Mouse (Mus musculus) kidney, postnatal 10 days (tissue): ENCODE data around the gene Tyms.
A peak's percentile ranks its signal among the peaks of the same experiment; 100 is the strongest.

Experiments used
- DNase-seq: peaks from one replicate; pipeline ENCODE4 v3.0.0; 2021; ENCODE audit warnings: mixed read lengths

Tyms gene

GRCm38 (mm10) chr5:30072825-30073821, at the start of gene Tyms:
Gene Tyms (minus strand): TSS chr5:30073617.
- DNase-seq, result peak; percentile 91

- no peak for DNase-seq
Observed at GRCm38 (mm10) chr5:30122481-30122880, 49.1 kb upstream of the Tyms start.

- DNase-seq, result no peak
Observed at GRCm38 (mm10) chr5:30120106-30120505, 46.7 kb upstream of the Tyms start.

DNA sequence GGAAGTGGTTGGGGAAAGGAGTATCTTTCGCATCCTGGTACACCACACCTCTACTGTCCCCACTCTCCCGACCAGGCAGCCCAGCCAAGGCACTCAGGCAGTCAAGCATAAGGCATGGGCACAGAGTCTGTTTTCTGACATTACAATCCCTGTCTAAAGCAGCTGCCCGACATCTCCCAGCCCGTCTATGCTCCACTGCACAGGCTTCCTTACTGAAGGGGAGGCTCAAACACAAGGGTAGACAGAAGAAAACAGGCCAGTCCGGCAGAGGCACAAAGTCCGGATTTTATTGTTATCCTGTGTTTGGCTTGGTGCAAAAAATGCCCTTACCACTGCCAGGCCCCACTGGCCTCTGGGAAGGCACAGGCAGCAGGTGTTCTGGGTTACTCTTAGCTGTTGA, 45.7 kb upstream of the Tyms start:
- no peak for DNase-seq

DNA sequence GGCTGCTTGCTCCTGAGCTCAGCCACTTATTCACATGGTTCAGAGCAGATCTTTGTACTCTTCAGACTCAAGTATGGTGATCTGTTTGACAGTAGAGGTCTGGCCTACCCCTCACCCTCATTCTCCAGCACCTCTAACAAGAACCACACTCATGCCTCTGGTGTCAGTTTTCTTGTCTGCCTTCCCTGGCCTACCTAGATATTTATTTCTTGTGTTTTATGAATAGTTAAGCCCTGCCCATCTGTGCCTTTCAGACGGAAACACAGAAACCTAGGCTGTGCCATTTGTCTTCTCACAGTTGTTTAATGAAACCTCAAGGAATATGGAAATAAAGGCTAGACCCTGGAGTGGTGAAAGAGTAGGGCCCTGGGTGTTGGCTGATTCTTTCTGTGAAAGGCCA, 44.6 kb upstream of the Tyms start:
- DNase-seq, result no peak

DNA sequence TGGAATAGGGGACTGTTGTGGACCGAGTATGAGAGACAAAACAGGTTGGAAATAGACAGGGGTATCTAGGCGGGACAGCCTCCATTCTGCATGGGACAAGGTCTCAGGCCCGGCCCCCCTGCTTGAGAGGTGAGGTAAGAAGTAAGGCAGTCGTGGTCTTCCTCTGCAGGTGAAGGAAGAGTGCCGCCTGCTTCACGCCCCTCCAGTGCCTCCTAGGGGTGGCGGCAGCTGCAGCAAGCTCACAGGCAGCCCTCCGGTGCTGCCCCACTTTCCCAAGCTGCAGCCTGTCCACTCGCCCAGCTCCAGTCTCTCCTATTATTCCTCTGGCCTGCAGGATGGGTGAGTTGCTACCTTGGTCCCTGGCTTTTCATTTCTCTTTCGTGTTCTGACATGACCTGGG, 42.3 kb upstream of the Tyms start:
- no peak for DNase-seq

DNA sequence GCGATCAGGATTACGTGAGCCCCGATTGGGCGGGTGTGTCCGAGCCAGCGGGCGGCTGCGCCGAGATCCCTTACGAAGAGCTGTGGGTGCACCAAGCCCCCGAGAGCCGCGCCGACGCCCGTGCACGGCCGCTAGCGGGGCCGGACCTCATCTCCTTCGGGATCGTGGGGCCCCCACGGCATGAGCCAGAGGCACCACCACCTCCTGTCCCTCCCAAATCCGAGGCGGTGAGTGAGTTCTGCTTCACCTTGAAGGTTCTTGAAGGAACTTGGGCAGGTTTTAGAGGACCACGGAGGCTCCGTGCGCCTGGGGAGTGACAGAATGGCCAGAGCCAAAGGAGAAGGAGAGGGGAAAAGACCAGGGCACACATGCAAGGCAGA, 41.3 kb upstream of the Tyms start:
- DNase-seq, result no peak

GRCm38 (mm10) chr5:30113881-30114760, 40.7 kb upstream of the Tyms start:
- peak; percentile 90 for DNase-seq

DNA sequence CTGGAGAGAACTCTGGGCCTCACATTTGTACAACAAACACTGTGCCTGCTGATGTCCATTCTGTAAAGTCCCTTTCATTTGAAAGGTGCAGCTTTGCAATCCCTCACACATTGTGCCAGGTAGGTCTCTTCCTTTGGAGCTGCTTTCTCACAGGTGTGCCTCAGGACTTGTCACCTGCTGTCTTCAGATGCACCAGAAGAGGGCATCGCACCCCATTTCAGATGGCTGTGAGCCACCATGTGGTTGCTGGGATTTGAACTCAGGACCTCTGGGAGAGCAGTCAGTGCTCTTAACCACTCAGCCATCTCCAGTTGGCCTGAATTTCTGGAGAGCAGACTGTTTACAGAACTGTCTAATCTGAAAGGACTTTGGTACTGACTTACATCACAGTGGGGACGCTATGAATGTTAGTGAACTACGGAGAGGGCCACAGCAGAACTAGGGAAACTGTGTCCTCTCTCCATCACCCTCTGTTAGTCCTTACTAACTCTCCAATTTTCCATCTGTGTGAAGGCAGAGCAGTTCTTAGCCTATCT, 39.2 kb upstream of the Tyms start:
- no peak for DNase-seq

DNA sequence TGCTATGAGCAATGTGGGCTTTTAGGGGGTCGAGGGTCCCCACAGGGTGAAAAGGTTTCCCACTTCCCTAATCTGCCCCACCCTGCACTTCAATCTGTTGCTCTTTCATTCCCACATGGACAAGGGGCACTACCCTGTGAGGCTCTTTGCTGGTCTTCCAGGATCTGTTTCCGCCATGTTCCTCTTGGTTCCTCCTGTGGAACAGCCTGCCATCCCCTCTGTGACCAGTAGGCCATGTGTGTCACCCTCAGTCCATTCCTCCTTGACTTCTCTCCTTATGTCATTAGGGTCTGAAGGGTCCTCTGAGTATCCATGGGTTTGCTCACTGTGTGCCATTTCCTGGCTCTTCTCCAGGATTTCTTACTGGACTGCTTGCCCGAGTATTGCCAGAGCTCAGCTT, 38.4 kb upstream of the Tyms start:
- DNase-seq, result no peak

GRCm38 (mm10) chr5:30111126-30111525, 37.7 kb upstream of the Tyms start:
- peak; percentile 74 for DNase-seq

DNA sequence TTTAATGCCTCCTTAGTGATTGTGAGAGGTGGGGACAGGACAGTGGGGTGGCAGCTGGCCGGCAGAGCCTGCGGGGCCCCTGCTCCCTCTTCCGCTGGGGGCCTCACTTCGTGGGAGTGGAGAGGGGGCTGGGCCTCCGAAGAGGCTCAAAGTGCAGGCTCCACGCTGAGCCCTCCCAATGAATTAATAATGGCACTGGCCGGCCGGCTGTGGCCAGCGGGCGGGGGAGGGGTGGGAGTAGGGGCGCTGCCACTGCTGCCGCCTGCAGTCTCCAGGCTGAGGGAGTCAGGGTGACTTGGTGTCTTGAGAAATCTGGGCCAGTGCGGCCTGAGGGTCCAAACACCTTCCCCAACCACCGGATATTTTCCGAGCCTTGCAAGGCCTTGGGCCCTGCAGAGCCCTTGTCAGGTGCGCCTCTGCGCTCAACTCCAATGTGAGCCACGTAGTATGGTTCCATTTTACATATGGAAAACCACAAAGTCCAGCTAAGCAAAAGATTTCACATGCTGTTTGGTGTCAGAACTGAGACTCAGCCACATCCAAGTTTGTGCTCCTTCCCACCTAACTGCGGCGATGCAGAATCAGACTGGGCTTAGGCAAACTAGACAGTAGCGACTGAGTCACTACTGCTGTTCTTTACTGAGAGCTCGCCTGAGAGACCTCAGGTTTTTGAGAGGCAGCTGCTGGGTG, 37.1 kb upstream of the Tyms start:
- DNase-seq, result peak; percentile 44

- no peak for DNase-seq
Observed at GRCm38 (mm10) chr5:30109899-30110298, 36.5 kb upstream of the Tyms start.

DNA sequence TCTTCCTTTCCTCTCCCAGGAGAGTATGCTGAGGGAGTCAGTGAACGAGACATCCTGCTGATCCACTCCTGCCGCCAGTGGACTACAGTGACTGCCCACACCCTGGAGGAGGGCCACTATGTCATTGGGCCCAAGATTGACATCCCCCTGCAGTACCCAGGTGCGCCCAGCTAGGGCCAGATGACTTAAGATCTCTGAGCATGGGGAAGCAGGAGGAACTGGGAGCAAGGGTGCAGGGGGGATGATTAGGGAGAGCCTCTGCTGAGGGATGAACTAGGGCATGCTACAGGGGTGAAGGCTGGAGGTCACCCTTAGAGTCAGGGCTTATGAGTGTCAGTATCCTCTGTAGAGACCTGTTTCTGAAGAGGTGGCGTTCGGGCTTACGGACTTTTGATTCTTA, 34.8 kb upstream of the Tyms start:
- no peak for DNase-seq

DNA sequence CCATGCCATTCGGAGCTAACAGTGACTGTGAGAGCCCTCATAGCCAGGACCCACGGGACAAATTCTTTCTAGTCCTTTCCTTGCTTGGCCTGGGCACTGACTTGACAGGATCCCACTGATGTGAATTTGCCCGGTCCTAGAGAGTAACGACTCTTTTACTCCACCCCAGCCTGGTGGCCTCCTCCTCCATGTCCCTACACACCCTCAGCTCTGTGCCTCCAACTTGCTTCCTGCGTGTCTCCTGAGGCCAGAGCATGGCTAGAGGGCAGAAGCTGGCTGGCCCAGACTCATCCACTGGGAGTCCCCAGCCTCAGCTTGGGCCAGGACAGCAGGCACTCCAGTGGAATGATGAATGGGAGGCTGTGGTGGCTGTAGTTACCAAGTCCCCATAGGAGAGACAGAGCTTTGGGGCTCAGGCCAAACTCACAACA, 34.2 kb upstream of the Tyms start:
- no peak for DNase-seq

- no peak for DNase-seq
Observed at GRCm38 (mm10) chr5:30107186-30107585, 33.8 kb upstream of the Tyms start.

DNA sequence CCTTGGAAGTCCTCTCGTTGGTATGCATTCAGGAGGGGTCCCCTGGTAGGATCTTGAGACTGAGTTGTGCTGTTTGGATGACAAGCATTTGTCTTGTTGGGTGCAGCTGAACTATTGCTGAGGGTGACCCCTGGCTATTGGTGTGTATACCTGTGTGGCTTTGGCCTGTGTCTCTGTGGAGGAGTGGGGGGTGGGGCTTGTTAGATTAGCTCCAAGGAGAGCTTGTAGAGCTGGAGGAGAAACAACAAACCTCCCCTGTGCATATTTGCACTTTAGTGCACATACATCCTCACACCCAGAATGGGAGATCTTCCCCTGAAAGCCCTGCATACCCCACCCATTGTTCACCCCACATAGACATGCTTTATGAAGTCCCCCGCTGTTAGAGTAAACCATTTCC, 33.3 kb upstream of the Tyms start:
- no peak for DNase-seq

DNA sequence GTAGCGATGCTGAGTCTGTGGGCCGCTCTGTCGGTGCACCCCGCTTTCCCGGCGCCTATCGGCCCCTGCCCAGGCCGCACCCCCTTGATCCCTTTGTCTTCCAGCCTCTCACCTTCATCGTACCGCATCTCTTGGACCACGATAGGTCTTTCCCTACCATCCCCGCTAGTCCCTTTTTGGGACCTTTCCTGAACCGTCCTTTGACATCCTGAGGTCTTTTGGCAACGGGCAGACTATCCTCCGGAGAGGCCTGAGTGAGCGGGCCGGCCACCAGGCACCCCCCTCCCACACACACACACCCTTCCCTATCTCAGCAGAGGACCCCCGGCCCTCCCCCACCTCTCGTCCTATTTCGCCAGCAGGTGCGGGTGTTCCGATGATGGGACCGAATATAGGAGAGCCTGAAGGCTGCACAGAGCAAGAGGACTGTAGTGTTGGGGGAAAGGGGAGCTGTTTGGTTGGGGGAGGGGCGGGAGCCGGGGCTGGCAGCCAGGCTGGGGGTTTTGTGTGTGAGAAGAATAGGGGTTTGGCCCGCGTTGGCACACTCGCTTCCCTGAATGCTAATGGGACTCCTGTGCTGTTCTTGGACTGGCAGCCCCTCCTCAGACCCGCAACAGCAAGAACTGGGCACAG, 32.4 kb upstream of the Tyms start, which contains the start of gene 3110082J24Rik:
TSS of gene 3110082J24Rik (minus strand) at position 419 of the 633 bp plus-strand sequence.
- DNase-seq, result no peak

DNA sequence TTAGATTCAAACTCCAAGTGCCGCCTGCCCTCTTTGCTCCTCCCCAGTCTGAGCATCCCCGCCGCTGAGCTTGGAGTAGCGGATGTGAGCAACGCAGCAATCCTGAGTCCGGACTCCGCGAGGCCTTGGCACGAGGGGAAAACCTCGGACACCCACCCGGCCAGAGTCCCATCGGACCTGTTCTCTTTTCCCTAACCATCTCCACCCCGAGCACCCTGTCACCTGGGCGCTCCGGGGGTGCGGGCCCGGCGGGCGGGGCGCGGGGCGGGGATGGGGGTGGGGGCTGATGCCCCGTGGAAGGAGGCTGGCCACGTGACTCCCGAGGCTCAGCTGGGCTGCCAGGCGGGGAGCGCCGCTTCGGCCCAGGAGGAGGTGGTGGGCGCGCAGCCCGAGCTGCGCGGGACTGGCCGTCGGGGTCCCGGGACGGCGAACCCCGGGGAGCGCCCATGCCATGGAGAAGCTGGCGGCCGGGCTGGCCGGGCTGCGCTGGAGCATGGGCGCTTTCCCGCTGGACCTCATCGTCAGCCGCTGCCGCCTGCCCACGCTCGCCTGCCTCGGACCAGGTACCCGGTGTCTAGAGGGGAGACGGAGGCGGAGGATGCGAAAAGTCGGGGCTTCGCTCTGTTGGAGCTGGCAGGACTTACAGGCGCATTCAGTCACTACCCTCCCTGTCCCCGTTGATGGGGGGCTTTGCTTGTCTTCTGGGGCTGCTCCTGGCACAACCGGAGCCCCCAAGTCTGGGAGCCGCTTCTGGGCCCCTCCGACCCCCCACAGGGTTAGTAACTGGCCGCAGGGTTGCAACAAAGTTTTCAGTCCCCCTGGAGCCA, 31.6 kb upstream of the Tyms start, which contains the start of gene Garem2:
TSS of gene Garem2 (plus strand) at position 321 of the 827 bp plus-strand sequence.
- DNase-seq, result peak; percentile 52

DNA sequence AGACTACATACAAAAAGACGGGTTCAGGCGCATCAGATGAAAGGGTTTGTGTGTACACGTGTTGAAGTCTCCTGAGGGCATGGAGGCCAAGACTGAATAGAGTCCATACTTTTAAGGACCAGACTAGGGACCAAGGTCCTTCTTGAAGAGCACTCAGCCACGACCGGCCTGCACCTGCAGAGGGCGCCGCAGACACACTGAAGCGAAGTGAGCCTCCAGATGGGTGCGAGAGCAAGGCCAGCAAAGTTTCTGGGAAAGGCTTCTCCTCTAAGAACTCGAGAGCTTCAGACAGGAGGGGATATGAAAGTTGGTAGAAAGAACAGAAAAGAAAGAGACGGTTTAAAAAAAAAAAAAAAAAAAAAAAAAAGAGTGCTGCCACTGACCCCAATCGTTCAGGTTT, 30.9 kb upstream of the Tyms start:
- DNase-seq, result peak; percentile 76

- no peak for DNase-seq
Observed at GRCm38 (mm10) chr5:30103340-30103739, 29.9 kb upstream of the Tyms start.
